Mouse (Mus musculus) CH12.LX (cell line): ENCODE results near the gene Megf11. TPM values are rescaled to one million over a fixed set of nuclear protein-coding genes. Genes with fewer than 3 reads are reported as not detected.

Experiments used
- DNase-seq: peaks from one replicate; pipeline ENCODE4 v3.0.0-alpha.2; 2013; ENCODE audit errors: extremely low read depth
- H3K27ac ChIP-seq: 2 replicates; pipeline ENCODE4 v1.5.1; 2012; ENCODE audit warnings: low read depth, mild to moderate bottlenecking, control low read depth, moderate library complexity; ENCODE audit not compliant: insufficient read depth
- H3K27me3 ChIP-seq: replicated peaks from 2 replicates; pipeline ENCODE3; 2012; ENCODE audit warnings: inconsistent platforms
- H3K36me3 ChIP-seq, 2 experiments: replicated peaks in 1 of 2; 2 replicates each; pipeline versions ENCODE3 to v1.6.1; 2012; ENCODE audit warnings: inconsistent platforms in 1 of 2, low read length in 1 of 2, mild to moderate bottlenecking in 1 of 2, mixed read lengths in 1 of 2, moderate library complexity in 1 of 2; ENCODE audit not compliant: control insufficient read depth in 1 of 2, insufficient read depth in 1 of 2
- H3K4me1 ChIP-seq, 2 experiments: 2 replicates each; pipeline ENCODE4 v1.6.1; 2012; ENCODE audit warnings: inconsistent platforms in 1 of 2, moderate library complexity in 1 of 2; ENCODE audit not compliant: insufficient read depth in 2 of 2, control insufficient read depth in 1 of 2
- H3K4me2 ChIP-seq: 2 replicates; pipeline ENCODE4 v1.6.1; 2012; ENCODE audit warnings: low read depth, mild to moderate bottlenecking, control low read depth; ENCODE audit not compliant: poor library complexity, insufficient read depth, severe bottlenecking
- H3K4me3 ChIP-seq, 3 experiments: fragments of 150-350 bp in 1 of 3; sonication (generic) in 1 of 3; replicated peaks in 1 of 3; 2 replicates each; pipeline versions ENCODE3 to v1.5.1; 2011 to 2012; ENCODE audit warnings: low read depth in 2 of 3, low read length in 2 of 3, mild to moderate bottlenecking in 2 of 3, moderate library complexity in 2 of 3, control low read depth in 1 of 3, improper control_type of control experiment in 1 of 3, inconsistent platforms in 1 of 3, mixed read lengths in 1 of 3; ENCODE audit not compliant: poor library complexity in 1 of 3
- H3K79me2 ChIP-seq: replicated peaks from 2 replicates; pipeline ENCODE4 v1.6.1; 2012; ENCODE audit warnings: mild to moderate bottlenecking, moderate library complexity; ENCODE audit not compliant: control insufficient read depth, poor library complexity, insufficient read depth, severe bottlenecking; ENCODE audit errors: extremely low read depth
- H3K9ac ChIP-seq: 2 replicates; pipeline ENCODE4 v1.6.1; 2012; ENCODE audit warnings: low read depth, mild to moderate bottlenecking, control low read depth, moderate library complexity; ENCODE audit not compliant: insufficient read depth
- H3K9me3 ChIP-seq: replicated peaks from 2 replicates; pipeline ENCODE3; 2012; ENCODE audit warnings: low read length, inconsistent platforms, mixed read lengths
- CHD1 ChIP-seq: IDR thresholded peaks from 2 replicates; pipeline ENCODE4 v1.6.1; 2012; ENCODE audit warnings: low read depth, low read length, improper control_type of control experiment, inconsistent platforms
- CHD2 ChIP-seq: IDR thresholded peaks from 2 replicates; pipeline ENCODE4 v1.6.1; 2011; ENCODE audit warnings: low read length, improper control_type of control experiment
- ELF1 ChIP-seq: IDR thresholded peaks from 2 replicates; pipeline ENCODE4 v1.6.1; 2014; ENCODE audit warnings: low read depth, mild to moderate bottlenecking, inconsistent platforms, low read length, improper control_type of control experiment
- ETS1 ChIP-seq: conservative IDR thresholded peaks from 2 replicates; pipeline ENCODE4 v1.6.1; 2012; ENCODE audit warnings: low read depth, mild to moderate bottlenecking, inconsistent platforms, low read length, improper control_type of control experiment, moderate library complexity
- GABPA ChIP-seq: IDR thresholded peaks from 2 replicates; pipeline ENCODE4 v1.6.1; 2012; ENCODE audit warnings: low read depth, low read length, improper control_type of control experiment, inconsistent platforms; ENCODE audit not compliant: insufficient replicate concordance
- IRF4 ChIP-seq: IDR thresholded peaks from 2 replicates; pipeline ENCODE4 v1.6.1; 2014; ENCODE audit warnings: low read depth, mild to moderate bottlenecking, inconsistent platforms, low read length, improper control_type of control experiment
- JUN ChIP-seq: IDR thresholded peaks from 2 replicates; pipeline ENCODE4 v1.6.1; 2011; ENCODE audit warnings: low read depth, mild to moderate bottlenecking, low read length, improper control_type of control experiment, moderate library complexity; ENCODE audit not compliant: insufficient read depth
- MAFK ChIP-seq: IDR thresholded peaks from 2 replicates; pipeline ENCODE4 v1.6.1; 2011; ENCODE audit warnings: low read length, improper control_type of control experiment; ENCODE audit not compliant: insufficient replicate concordance
- MAX ChIP-seq: IDR thresholded peaks from 2 replicates; pipeline ENCODE4 v1.6.1; 2011; ENCODE audit warnings: low read length, improper control_type of control experiment
- MAZ ChIP-seq: IDR thresholded peaks from 2 replicates; pipeline ENCODE4 v1.6.1; 2012; ENCODE audit warnings: low read depth, mild to moderate bottlenecking, inconsistent platforms, low read length, improper control_type of control experiment, moderate library complexity
- NELFE ChIP-seq: IDR thresholded peaks from 2 replicates; pipeline ENCODE4 v1.6.1; 2011; ENCODE audit warnings: low read depth, low read length, improper control_type of control experiment
- NRF1 ChIP-seq: IDR thresholded peaks from 2 replicates; pipeline ENCODE4 v1.6.1; 2014; ENCODE audit warnings: low read depth, mild to moderate bottlenecking, inconsistent platforms, low read length, improper control_type of control experiment, moderate library complexity
- PAX5 ChIP-seq: IDR thresholded peaks from 2 replicates; pipeline ENCODE4 v1.6.1; 2012; ENCODE audit warnings: low read length, inconsistent platforms, mixed read lengths
- RAD21 ChIP-seq: IDR thresholded peaks from 2 replicates; pipeline ENCODE4 v1.6.1; 2011; ENCODE audit warnings: low read depth, mild to moderate bottlenecking, low read length, improper control_type of control experiment, moderate library complexity
- SIN3A ChIP-seq: IDR thresholded peaks from 2 replicates; pipeline ENCODE4 v1.6.1; 2012; ENCODE audit warnings: low read length, improper control_type of control experiment, inconsistent platforms
- TBP ChIP-seq: conservative IDR thresholded peaks from 2 replicates; pipeline ENCODE4 v1.6.1; 2011; ENCODE audit warnings: low read depth, low read length, improper control_type of control experiment
- TCF12 ChIP-seq: IDR thresholded peaks from 2 replicates; pipeline ENCODE4 v1.6.1; 2014; ENCODE audit warnings: low read depth, mild to moderate bottlenecking, inconsistent platforms, low read length, improper control_type of control experiment
- UBTF ChIP-seq: IDR thresholded peaks from 2 replicates; pipeline ENCODE4 v1.6.1; 2012; ENCODE audit warnings: low read depth, mild to moderate bottlenecking, inconsistent platforms, low read length, improper control_type of control experiment, moderate library complexity
- USF1 ChIP-seq: IDR thresholded peaks from 2 replicates; pipeline ENCODE4 v1.6.1; 2014; ENCODE audit warnings: low read depth, mild to moderate bottlenecking, inconsistent platforms, low read length, improper control_type of control experiment
- USF2 ChIP-seq: conservative IDR thresholded peaks from 2 replicates; pipeline ENCODE4 v1.6.1; 2011; ENCODE audit warnings: low read depth, low read length, improper control_type of control experiment
- ZC3H11A ChIP-seq: IDR thresholded peaks from 2 replicates; pipeline ENCODE4 v1.6.1; 2012; ENCODE audit warnings: low read depth, mild to moderate bottlenecking, inconsistent platforms, low read length, improper control_type of control experiment
- ZKSCAN1 ChIP-seq: IDR thresholded peaks from 2 replicates; pipeline ENCODE4 v1.6.1; 2012; ENCODE audit warnings: low read depth, inconsistent platforms, low read length, improper control_type of control experiment, borderline replicate concordance
- ZNF384 ChIP-seq: IDR thresholded peaks from 2 replicates; pipeline ENCODE4 v1.6.1; 2012; ENCODE audit warnings: low read depth, low read length, improper control_type of control experiment, inconsistent platforms
- dilution Hi-C: fragments of 300-500 bp; cut with MboI; formaldehyde crosslinking; loops from 2 replicates; pipeline ENCODE4 v1.14.3; 2020; ENCODE audit warnings: low sequenced_read_pairs; ENCODE audit not compliant: extremely low pct_unique_long_range_greater_than_20kb, extremely low pct_ligation_motif_present
- in situ Hi-C: fragments of 300-500 bp; cut with MboI; formaldehyde crosslinking; loops from 3 replicates; pipeline ENCODE4 v1.14.3; 2019; ENCODE audit warnings: low sequenced_read_pairs, low pct_ligation_motif_present, low pct_unique_long_range_greater_than_20kb, mixed read lengths
- polyA plus RNA-seq: library from polyadenylated mRNA; unstranded; fragments of >175 nt; gene quantifications from 2 replicates; pipeline ENCODE4 v1.2.1, GENCODE M21; 2012; ENCODE audit warnings: low read depth; ENCODE audit not compliant: insufficient read length
- total RNA-seq, 2 experiments: library from RNA; depleted of rRNA; stranded (reverse); fragments of 300-350 nt in 1 of 2; fragments of >200 nt in 1 of 2; gene quantifications; 2 replicates each; pipeline ENCODE4 v1.2.3; 2012 to 2014

Megf11 gene
- total and polyA plus RNA-seq, 3 experiments: 0.04 to 0.59 TPM; not detected in 1

GRCm38 (mm10) chr9:64421986-64422616 lies 36.7 kb downstream of the Megf11 start:
- Histone ChIP-seq H3K4me3 (no peak overlapping the region), H3K4me2 (no peak overlapping the region), H3K9ac (no peak overlapping the region), H3K4me1 (no peaks in the 10 kb centered on the region), H3K27me3 (no peaks in the 10 kb centered on the region), H3K9me3 (no peaks in the 10 kb centered on the region), H3K79me2 (no peaks in the 10 kb centered on the region)
- dilution Hi-C loops: no loop called here
- in situ Hi-C loops: no loop called here
- TF ChIP-seq RAD21 (no peak), UBTF (no peak), ELF1 (no peak), ETS1 (no peak), NELFE (no peak), ZC3H11A (no peak), CHD2 (no peak), MAZ (no peak), IRF4 (no peak), TBP (no peak), ZKSCAN1 (no peak), MAX (no peak), MAFK (no peak), ZNF384 (no peak), USF2 (no peak), PAX5 (no peak)
- TF ChIP-seq, all 38 proteins: peak for 0
- DNase-seq: no peak
- Histone ChIP-seq H3K27ac (no peak overlapping the region), H3K36me3 (no peaks in the 10 kb centered on the region)

- dilution Hi-C loops: no loop called here
- no peak overlapping the region for H3K4me2 ChIP-seq
- no peaks in the 10 kb centered on the region for H3K27me3 ChIP-seq
- TF ChIP-seq CHD2: no peak
- no peak for TF ChIP-seq CHD1
- TF ChIP-seq SIN3A: no peak
- no peak for TF ChIP-seq USF1
- no peak for TF ChIP-seq NRF1
- no peak for TF ChIP-seq GABPA
- no peak for TF ChIP-seq TCF12
- no peak for TF ChIP-seq JUN
- TF ChIP-seq, all 38 proteins: peak for 0
- no peaks in the 10 kb centered on the region for H3K79me2 ChIP-seq
- no peak overlapping the region for H3K27ac ChIP-seq
- no peak overlapping the region for H3K9ac ChIP-seq
- DNase-seq: no peak
- H3K4me3 ChIP-seq: no peak overlapping the region
- in situ Hi-C loops: no loop called here
- H3K9me3 ChIP-seq: no peaks in the 10 kb centered on the region
- peaks cover 0 to 4% of the 10 kb centered on the region in 2 experiments; a peak in 1 of 4 replicates for H3K4me1 ChIP-seq
- no peaks in the 10 kb centered on the region for H3K36me3 ChIP-seq
Measured at GRCm38 (mm10) chr9:64423912-64424311, 38.5 kb downstream of the Megf11 start.
